Mouse (Mus musculus) lung, postnatal 14 days (tissue): ENCODE measurements around the gene Trip11.

Source experiments
- DNase-seq: peaks from one replicate; pipeline ENCODE4 v3.0.0; 2021

Trip11 gene

DNA sequence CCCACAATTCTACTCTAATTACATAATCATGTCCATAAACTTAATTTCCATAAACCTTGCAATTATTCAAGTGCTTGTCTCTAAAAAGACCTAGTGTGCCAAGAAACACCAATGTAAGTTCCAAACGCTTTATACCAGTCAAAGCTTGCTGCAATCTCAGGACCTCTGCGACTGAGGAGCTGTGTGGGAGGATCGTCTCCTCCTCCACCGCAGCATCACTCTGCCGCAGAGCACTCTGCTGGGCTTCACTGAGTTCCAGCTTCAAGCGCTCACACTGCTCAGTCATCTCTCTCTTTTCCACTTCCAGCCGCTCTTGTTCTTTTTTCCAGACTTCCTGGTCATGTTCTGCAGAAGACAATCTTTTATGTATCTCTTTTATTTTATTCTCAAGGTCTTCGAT, 19.8 kb downstream of the Trip11 start:
- no peak for DNase-seq

DNA sequence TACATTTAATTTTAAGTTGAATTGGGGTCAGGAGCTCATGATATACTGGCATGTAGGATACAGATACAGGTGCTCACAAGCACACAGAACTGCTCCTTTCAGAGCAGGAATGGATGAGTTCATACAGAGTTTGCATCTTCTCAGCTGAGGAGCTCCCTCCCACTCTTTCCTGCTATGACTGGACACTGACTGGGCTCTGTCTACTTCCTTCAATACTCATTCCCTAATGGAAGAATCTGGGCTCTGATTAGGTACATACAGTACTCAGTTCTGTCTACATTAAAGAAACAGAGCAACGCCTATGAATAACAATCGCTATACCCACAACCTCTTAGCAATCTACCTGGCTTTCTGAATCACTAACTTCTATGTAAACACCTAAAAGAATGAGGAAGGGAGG, 20.2 kb downstream of the Trip11 start:
- no peak for DNase-seq

DNA sequence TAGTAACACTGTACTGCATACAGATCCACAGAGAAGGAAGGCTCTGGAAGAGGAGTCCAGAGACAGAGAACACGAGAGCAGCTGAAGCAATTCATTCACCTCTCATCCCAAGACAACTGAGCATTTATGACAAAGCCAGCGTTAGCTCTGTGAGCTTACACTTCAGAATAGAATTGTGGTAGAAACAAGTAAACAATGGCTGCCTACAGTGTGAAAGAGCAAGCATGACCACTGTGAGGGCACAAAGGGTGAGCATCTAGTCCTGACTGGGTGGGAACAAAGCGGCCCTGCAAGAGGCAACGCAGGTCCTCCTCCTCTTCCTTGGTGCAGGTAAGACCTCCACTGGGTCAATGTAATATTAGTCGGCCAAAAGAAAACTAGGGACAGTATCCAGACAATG, 22.0 kb downstream of the Trip11 start:
- DNase-seq = no peak

DNA sequence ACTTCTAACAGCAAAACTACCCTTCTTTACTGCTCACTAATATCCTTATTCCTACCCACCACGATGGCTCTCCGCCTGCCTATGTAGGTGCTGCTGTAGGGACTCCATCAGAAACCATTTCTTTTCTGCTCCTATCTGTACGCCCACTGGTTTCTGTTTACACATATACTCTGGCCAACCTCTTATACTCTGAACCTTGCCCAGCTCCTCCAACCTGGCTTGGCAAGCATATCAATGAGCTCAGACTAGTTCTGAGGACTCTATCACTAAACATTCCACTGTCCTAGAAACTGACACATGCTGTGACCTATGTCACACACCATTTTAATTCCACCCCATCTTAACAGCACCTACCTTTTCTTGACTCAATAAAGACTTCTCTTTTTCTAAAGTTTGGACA, 23.7 kb downstream of the Trip11 start:
- DNase-seq = no peak

DNA sequence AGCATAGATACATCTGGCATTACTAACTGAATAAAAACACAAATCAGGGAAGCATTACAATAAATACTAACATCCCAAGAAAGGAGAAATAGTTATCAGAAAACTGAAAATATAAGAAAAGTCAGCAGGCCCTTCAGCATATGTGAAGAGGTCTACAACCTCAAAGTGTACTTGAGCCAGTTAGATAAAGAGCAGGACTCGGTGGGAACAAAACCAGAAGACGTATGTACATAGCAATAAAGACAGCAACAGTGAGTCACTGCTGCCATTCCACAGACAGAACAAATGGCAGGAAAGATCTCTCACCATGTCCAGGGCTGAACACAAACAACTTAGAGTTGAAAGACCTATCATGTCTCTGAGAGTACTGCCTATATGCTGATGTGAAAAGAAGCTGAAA, 24.8 kb downstream of the Trip11 start:
- no peak for DNase-seq

DNA sequence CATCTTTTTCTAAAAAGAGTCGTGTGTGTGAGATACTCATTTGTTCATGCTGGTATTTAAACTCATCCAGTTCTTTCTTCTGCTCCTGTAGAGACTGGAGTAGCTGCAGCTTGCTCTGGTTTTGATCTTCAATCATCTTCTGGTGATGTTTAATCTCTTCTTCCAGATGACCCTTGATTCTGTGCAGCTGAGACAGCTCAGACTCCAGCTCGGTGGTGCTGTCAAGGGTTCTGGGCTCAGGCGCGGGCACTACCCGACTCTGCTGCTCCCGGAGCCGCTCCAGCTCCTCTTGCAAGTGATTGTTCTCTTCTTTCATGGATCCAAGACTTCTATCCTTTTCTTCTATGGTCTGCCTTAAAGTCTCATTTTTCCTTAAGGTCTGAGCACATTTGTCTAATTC, 28.1 kb downstream of the Trip11 start:
- DNase-seq = no peak

DNA sequence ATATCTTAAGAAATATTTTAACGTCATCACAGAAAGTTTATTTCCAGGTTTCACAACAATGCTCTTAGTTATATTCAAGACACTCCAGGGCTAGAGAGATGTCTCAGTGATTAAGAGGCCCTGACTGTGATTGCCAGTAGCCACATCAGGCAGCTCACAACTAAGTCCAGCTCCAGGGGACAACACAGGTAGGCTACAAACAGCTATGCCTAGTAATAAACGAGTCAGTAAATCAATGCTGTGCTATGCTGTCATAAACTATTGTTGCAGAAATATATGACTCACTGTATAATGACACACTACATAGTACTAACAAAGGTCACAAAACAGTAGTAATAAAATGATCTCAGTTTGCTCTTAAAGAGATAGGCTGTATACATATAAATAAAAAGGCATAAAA, 36.7 kb downstream of the Trip11 start:
- no peak for DNase-seq

DNA sequence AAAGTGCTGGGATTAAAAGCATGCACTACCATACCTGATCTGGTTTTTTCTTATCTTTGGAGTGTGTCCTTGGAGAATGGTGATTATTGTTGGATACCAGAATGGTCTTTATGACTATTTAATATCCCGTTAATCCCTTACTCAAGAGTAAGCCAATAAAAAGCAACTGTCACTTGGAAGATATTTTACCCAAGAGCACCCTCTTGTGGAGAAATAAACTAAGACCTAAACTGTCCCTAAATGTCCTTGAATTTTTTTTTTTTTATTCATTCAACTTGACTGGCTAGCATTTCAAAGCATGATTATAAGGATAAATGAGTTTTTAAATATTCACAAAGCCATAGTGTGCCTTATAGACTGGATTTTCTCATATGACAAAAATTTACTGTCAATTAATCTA, 38.0 kb downstream of the Trip11 start:
- DNase-seq = no peak

DNA sequence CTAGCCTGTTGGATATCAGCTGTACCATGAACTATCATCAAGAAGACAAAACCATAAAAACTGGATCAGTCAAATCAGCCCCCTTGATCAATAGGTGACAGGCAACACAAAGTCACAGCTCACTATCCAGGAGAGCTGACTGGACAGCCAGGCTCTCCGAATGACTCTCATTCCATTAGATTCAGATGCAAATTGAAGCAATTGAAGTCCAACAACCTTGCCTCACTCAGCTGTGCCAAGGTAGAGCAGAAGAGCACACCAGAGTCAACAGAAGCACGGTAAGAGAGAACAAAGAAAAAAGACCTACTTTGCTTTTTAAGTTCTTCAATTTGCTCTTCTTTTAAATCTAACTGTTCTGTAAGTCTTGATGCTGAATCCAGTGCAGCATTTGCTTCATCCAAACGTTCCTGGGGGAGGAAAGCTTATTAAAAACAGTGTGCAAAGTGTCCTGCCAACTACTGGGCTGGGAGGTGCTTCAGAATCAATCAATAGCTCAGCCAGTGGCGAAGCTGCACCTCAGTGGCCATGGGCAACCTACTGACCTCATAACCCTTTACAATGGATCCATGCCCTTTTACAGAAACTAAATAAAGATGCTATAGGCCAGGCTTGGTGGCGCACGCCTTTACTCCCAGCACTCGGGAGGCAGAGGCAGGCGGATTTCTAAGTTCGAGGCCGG, 50.6 kb downstream of the Trip11 start:
- DNase-seq = no peak

DNA sequence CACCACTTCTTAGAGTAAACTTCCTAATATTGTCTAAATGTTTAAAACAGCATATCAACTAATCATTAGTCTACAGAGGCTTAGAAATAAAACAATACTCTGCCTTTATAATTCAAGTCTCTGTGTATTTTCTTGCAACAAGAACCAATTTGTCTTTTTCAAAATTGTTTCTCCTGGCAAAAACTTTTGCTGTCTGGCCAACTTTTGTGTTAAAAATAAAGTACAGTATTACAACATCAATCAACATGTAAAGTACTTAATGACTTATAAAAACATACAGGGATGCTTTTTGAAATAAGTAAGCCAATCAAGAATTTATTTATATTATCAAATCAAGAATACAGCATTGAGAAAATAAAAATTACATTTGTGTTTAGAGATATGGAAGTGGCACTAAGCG, 52.8 kb downstream of the Trip11 start:
- no peak for DNase-seq

DNA sequence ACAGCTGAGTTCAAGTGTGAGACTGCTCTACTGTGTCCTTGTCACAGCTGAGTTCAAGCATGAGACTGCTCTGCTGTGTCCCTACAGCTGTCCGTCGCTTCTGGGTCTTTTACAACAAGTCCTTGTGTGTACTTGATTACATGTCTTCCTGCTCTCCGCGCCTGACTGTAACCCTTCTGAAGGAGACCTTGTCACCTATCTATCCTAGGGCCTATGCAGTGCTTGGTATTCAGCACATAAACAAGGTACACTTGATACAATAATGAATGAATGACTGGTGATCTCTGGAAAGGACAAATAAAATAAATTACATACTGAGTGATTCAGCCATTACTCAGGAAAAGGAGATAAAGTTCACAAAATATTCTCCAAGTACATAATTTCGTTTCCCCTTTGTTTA, 55.1 kb downstream of the Trip11 start:
- DNase-seq = no peak

DNA sequence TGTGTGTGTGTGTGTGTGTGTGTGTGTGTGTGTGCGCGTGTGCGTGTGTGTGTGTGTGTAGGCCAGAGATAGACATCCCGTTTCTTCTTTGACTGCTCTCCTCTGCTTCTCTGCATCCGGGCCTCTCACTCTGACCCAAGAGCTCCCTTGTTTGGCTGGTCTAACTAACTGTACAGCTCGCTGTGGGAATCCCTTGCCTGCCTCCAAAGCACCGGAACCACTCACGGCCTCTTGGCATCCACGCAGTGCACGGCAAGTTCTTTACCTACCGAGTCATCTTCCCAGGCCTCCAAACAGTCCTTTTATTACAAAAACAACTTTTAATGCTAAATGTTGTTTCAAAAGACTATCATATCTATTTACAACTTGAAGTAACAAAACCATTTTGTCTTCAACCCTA, 58.7 kb downstream of the Trip11 start:
- no peak for DNase-seq

DNA sequence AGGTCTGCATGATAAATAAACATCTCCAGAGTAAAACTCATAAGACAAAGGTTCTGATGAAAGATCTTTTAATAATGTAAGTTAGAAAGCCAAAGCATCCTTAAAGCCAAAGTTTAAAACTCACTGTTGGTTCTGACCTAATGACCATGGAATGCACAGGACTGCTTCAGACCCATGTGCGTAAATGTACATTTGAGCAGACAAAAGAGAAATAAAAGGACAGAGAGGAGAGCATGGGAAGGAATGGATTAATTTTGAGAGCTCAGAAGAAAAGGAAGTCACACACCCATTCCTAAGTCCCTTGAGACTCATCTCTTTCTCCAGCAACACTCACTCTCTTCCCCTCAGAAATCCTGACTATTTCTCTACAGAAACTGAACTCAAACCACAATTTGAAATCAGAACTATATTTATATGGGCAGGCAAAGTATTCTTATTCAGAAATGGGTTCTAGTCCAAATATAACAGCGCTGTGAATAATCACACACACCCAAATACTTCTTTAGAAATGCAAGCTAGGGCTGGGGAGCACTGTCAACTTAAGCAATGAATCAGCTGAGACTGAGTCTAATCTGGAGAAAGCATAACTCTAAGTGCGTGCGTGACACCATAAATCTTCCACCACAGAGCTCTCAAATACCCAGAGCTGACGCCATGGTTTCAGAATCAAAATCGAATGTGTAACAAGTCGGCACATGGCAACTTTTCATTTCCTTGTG, 61.1 kb downstream of the Trip11 start:
- DNase-seq = no peak

DNA sequence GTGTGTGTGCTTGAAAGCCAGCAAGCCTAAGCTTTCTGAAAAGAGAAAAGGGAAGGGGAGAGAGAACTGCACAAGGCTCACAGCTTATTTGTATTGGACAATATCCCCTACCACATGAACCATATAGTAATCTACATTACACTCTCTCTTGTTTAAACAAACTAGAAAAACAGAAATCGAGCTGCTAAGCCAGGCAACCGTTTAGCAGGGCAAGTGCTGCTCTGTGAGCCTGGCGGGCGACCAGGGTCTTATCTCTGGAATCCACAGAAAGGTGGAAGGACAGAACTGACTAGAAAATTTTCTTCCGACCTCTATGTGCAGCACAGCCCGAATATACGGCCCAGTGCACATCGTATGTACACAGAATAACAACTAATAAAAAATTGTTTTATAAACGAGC, 61.8 kb downstream of the Trip11 start:
- DNase-seq = no peak

DNA sequence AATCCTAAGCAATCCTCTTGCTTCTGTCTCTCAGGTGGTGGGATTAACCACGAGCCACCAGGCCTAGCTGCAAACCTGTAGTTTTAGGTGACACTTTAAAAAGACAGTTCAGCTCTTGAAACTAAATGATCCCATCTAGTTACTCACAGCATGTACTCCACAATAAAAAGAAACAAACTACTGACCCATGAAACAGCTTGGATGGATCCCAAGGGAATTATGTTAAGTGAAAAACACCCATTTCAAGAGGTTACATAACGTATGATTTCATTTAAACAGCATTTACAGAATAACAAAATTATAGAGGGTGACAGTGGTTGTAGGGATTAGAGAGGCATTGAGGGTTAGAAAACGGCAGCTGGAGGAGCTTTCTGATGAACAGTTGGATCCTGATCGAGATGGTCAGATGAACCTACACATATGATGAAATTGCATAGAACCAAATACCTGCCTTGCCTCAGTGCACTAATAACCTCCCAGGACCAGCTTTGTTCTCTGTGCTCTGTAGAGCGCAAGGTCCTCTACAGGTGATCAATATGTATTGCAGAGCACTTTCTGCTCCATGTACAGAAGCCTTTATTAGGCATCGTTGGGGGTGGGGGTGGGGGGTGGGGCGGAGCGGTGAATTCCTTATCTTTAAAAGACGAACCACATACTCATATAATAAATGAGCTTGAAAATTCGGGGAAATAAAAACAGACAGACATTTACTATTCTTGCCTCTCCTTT, 76.4 kb downstream of the Trip11 start:
- DNase-seq = no peak

DNA sequence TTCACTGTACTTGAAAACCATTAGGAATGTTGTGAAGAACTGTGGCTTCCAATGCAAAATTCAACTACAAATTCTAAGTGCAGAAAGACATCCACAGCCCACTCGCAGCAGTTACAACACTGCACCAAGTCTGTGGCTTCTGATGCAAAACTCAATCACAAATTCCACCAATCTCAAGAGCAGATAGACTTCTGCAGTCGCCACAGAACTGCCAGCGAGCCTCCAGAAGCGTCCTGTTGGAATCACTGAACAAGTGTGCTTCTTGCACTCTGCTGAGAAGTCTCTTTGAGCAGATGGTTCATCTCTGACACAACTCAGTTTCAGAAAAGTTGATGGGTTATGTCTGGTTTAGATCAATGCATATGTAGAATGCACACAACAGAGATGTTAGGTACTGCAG, 78.4 kb downstream of the Trip11 start:
- DNase-seq = no peak

DNA sequence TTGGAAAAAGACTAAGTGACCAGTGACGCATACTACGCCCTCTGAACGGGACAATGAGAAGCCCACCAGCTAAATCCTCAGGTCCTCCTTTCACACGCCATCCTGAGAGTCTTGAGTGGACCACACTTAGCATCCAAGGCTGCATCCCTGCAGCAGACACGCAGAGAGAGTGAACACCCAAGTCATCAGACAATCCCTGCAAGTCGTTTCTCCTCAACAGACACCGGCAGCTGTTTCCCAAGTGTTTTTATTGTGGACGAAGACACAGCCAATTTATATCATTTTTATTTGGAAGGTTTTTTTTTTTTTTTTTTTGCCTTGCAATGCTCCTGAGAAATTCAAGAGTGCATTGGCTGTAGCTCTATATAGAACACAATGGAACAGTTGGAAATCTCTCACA, 79.3 kb downstream of the Trip11 start:
- no peak for DNase-seq

DNA sequence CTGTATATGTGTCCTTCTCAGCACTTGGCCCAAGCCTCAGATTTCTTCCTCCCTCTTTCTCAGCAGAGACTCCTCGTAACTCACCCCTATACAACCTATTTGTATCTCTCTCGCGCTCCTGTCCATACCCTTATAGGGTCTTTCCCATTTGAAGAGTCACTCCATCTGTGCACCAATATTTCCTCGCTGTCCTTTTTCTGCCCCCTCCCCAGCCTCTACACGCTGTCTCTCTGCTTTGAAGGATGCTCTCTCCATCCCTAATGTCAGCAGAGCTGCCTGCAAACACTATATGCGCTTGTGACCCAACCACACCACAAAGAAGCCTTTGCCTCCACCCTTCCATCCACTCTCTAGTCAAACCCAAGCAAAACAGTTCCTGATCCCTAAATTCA, 80.0 kb downstream of the Trip11 start:
- DNase-seq = no peak

DNA sequence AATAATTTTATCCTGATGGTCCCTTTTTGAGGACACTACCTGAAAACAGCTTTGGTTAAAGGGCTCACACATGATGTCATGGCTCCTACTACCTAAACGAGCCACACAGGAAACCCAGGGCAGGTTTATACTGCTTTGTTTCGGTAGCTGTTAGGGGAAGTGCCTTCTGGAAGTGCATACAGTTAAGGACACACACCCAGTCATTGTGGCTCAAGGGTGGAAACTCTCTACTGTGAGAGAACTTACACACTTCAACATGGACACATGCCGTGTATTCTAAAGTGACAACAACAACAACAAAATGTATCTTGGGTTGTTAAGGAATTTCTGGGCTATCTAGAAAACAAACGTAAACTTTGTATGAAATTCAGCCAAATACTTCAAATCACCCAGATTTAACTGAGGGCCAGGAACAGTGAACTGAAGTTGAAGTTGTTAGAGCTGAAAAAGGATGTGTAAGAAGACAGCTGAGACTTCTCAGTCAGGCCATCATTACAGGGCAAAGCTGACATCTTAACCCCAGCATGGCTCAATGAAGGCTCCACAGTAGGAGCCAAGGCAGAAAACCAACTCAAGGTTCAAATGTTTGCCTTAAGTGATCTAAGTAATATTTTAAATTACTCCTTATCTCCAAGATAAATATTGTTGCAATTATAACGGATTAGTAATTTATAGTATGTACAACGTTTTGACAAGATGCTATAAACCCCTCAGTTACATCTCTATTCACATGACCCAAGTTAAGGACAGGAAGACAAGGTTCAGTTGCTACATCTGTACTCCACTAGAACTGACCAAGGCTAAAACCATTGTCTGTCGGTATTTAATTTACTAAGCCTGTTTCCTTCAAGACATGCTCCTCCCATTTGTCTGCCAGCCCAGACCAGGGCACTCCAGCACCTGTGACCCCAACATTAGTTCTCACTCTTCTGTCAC, 80.6 kb downstream of the Trip11 start:
- DNase-seq = no peak

DNA sequence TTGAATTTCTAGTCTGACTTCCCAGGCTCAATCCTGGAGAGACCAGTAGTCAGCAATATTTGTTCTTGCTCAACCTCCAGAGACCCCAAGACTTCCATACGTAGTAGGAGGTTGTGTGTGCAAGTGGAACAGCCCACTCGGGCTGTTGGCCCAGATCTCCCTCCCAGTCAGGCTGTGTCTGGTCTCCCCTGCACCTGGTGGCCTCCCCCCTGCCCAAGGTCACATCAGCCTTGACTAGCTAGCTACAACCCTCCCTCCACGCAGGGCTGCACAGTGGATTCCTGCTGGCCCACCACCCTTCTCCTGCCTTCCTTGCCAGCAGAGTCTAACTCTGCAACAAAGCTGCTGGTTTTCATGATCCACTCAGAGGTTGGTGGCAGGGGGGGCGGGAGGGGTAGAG, 81.8 kb downstream of the Trip11 start:
- DNase-seq = no peak

DNA sequence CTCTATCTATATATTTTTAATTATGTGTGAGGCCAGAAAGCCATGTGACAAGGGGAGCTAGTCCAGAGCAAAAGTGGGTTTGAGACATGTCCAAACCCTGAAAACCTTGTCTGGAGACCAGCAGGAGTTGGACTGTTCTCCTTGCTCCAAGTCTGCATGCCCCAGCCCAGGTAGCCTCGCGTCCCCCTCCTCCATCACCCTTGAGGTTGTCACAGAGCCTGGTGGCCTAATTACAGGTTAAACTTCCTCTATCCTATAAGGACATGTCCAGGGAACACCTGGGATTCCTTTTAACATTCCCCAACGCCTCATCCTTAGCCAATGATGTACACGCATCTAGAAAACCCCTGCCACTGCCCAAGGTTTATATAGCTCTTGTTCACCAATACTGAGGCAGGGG, 89.9 kb downstream of the Trip11 start:
- no peak for DNase-seq

DNA sequence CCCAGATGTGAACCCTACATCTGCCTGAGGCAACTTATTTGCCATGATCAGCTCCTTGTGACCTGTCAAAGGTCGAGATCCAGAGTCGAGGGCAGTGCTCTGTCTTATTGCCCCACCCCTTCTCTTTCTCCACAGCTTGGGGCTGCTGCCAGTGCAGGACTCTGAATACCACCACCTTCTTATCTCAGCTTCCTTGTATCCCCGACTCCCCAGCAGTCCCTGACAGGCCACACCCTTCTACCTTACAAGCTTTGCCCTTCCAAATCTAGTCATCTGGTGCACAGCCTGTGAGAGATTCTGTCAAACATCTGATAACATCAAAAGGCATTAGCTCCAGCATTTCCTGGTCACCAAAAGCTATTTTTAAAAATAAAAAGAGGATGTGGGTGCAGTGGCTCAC, 91.5 kb downstream of the Trip11 start:
- no peak for DNase-seq

DNA sequence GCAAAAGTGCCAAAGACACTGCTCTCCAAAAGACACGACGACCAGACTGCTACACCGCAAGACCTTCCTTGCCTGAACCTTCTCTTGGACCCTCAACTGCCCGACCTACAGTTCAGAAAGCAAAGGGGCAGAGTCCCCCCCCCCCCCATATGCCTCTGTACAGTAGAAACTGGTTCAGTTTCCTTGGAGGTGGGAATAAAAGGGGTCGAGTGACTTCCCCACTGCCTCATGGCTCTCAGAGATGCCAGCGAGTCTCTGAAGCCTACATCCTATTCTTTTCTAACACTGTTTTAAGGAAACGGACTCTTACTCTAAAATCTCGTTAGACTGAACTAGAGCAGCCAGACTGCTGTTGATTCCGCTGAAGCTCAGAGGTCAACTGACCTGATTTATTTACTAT, 93.5 kb downstream of the Trip11 start:
- no peak for DNase-seq
